Mouse (Mus musculus) ES-Bruce4 (cell line): ENCODE data around the gene Tha1. TPM values are rescaled to one million over a fixed set of nuclear protein-coding genes. Genes with fewer than 3 reads are reported as not detected.

ENCODE experiments used
- H3K27ac ChIP-seq: 2 replicates; pipeline ENCODE4 v1.5.1; 2012; ENCODE audit warnings: low read length, inconsistent platforms; ENCODE audit not compliant: insufficient read depth
- H3K27me3 ChIP-seq: 2 replicates; pipeline ENCODE4 v1.6.1; 2012; ENCODE audit warnings: mild to moderate bottlenecking, low read length, inconsistent platforms; ENCODE audit not compliant: control insufficient read depth, poor library complexity, insufficient read depth, severe bottlenecking
- H3K36me3 ChIP-seq: 2 replicates; pipeline ENCODE4 v1.6.1; 2012; ENCODE audit warnings: inconsistent platforms, mild to moderate bottlenecking, low read length, moderate library complexity; ENCODE audit not compliant: control insufficient read depth, poor library complexity, insufficient read depth, severe bottlenecking
- H3K4me1 ChIP-seq: one replicate; pipeline ENCODE4 v1.8.1; 2011; ENCODE audit warnings: low read length; ENCODE audit not compliant: control insufficient read depth, insufficient read depth
- H3K4me3 ChIP-seq: 2 replicates; pipeline ENCODE4 v1.5.1; 2011; ENCODE audit warnings: low read depth, mild to moderate bottlenecking, low read length
- H3K9ac ChIP-seq: 2 replicates; pipeline ENCODE4 v1.6.1; 2012; ENCODE audit warnings: low read depth, mild to moderate bottlenecking, inconsistent platforms; ENCODE audit not compliant: poor library complexity, severe bottlenecking
- H3K9me3 ChIP-seq: replicated peaks from 2 replicates; pipeline ENCODE4 v1.6.1; 2012; ENCODE audit warnings: mild to moderate bottlenecking, low read length, inconsistent platforms; ENCODE audit not compliant: control insufficient read depth, poor library complexity, insufficient read depth, severe bottlenecking
- CTCF ChIP-seq: IDR thresholded peaks from one replicate; pipeline ENCODE4 v1.8.1; 2011; ENCODE audit warnings: low read depth, low read length
- EP300 ChIP-seq: IDR thresholded peaks from 2 replicates; pipeline ENCODE4 v1.6.1; 2011; ENCODE audit warnings: low read depth, low read length; ENCODE audit not compliant: insufficient read depth
- POLR2A ChIP-seq: IDR thresholded peaks from one replicate; pipeline ENCODE4 v1.8.1; 2011; ENCODE audit warnings: low read length; ENCODE audit not compliant: insufficient read depth
- polyA plus RNA-seq: library from polyadenylated mRNA; stranded (reverse); fragments of >200 nt; gene quantifications from 2 replicates; pipeline ENCODE4 v1.2.4, GENCODE M21; 2011; ENCODE audit warnings: low read depth; ENCODE audit not compliant: missing spikeins, insufficient read depth, insufficient read length

Tha1 gene
- polyA plus RNA-seq, 1 experiment = 1.1 TPM

- Histone ChIP-seq H3K9me3 (no peaks in the 10 kb centered on the region), H3K4me1 (peaks cover 13% of the 10 kb centered on the region), H3K36me3 (no peaks in the 10 kb centered on the region), H3K9ac (peak overlapping the region; percentile 36; the same call in 1 of the 2 replicates), H3K27me3 (no peaks in the 10 kb centered on the region), H3K4me3 (peak overlapping the region; percentile 40), H3K27ac (no peak overlapping the region)
- TF ChIP-seq EP300 (peak; percentile 67; the same call in 1 of the 2 replicates), POLR2A (no peak), CTCF (no peak)
These were observed 6.4 kb upstream of the Tha1 start for GRCm38 (mm10) chr11:117879676-117880075.

- Histone ChIP-seq H3K9ac (peak overlapping the region; percentile 36; the same call in 1 of the 2 replicates), H3K27me3 (no peaks in the 10 kb centered on the region), H3K9me3 (no peaks in the 10 kb centered on the region), H3K27ac (no peak overlapping the region), H3K36me3 (no peaks in the 10 kb centered on the region), H3K4me3 (peak overlapping the region; percentile 40), H3K4me1 (peaks cover 13% of the 10 kb centered on the region)
- TF ChIP-seq CTCF (no peak), POLR2A (no peak), EP300 (no peak)
These were observed 5.6 kb upstream of the Tha1 start for GRCm38 (mm10) chr11:117878892-117879291.

GRCm38 (mm10) chr11:117877917-117878745 lies 4.8 kb upstream of the Tha1 start:
- Histone ChIP-seq H3K9ac (peak overlapping the region; percentile 36; the same call in 1 of the 2 replicates), H3K27ac (no peak overlapping the region), H3K27me3 (no peaks in the 10 kb centered on the region), H3K4me3 (peak overlapping the region; percentile 25; the same call in 1 of the 2 replicates), H3K9me3 (no peaks in the 10 kb centered on the region), H3K4me1 (peaks cover 11% of the 10 kb centered on the region), H3K36me3 (no peaks in the 10 kb centered on the region)
- no peak for TF ChIP-seq EP300
- TF ChIP-seq POLR2A = no peak
- TF ChIP-seq CTCF = no peak

GRCm38 (mm10) chr11:117875681-117876080 lies 2.4 kb upstream of the Tha1 start:
- Histone ChIP-seq H3K9ac (peak overlapping the region; percentile 7), H3K36me3 (no peaks in the 10 kb centered on the region)

GRCm38 (mm10) chr11:117874419-117874818 lies 1.1 kb upstream of the Tha1 start:
- Histone ChIP-seq H3K4me3 (no peak overlapping the region), H3K27me3 (no peaks in the 10 kb centered on the region), H3K27ac (no peak overlapping the region), H3K9me3 (no peaks in the 10 kb centered on the region), H3K9ac (peak overlapping the region; percentile 7; the same call in 1 of the 2 replicates), H3K4me1 (peaks cover 8% of the 10 kb centered on the region), H3K36me3 (no peaks in the 10 kb centered on the region)
- no peak for TF ChIP-seq POLR2A
- TF ChIP-seq CTCF = peak; percentile 24
- TF ChIP-seq EP300 = no peak

More at GRCm38 (mm10) chr11:117875681-117876080, 2.4 kb upstream of the Tha1 start:
- no peaks in the 10 kb centered on the region for H3K9me3 ChIP-seq
- TF ChIP-seq EP300 = peak; percentile 76
- no peak for TF ChIP-seq POLR2A
- H3K27ac ChIP-seq = peak overlapping the region; percentile 80
- peak overlapping the region; percentile 3; the same call in 1 of the 2 replicates for H3K4me3 ChIP-seq
- H3K27me3 ChIP-seq = no peaks in the 10 kb centered on the region
- H3K4me1 ChIP-seq = peaks cover 11% of the 10 kb centered on the region

GRCm38 (mm10) chr11:117871911-117872584 lies 1.2 kb downstream of the Tha1 start:
- H3K36me3 ChIP-seq = no peaks in the 10 kb centered on the region
- no peak overlapping the region for H3K4me3 ChIP-seq
- TF ChIP-seq CTCF (no peak), POLR2A (no peak), EP300 (no peak)
- no peaks in the 10 kb centered on the region for H3K27me3 ChIP-seq
- peaks cover 6% of the 10 kb centered on the region for H3K4me1 ChIP-seq
- H3K9ac ChIP-seq = no peak overlapping the region
- no peak overlapping the region for H3K27ac ChIP-seq
- H3K9me3 ChIP-seq = no peaks in the 10 kb centered on the region
